Mouse (Mus musculus) cerebellum, postnatal 36 days (tissue): ENCODE measurements at regions not wholly inside any gene's neighbourhood (a gene's known extent, or its start where the extent isn't known, plus 50 kb on each side); places are given as distances from the start of the nearest gene placed in this dataset.

Experiments
- DNase-seq, 2 experiments: peaks; one replicate each; pipeline ENCODE4 v3.0.0; 2021 to 2022; ENCODE audit warnings: mixed read lengths in 2 of 2

DNA sequence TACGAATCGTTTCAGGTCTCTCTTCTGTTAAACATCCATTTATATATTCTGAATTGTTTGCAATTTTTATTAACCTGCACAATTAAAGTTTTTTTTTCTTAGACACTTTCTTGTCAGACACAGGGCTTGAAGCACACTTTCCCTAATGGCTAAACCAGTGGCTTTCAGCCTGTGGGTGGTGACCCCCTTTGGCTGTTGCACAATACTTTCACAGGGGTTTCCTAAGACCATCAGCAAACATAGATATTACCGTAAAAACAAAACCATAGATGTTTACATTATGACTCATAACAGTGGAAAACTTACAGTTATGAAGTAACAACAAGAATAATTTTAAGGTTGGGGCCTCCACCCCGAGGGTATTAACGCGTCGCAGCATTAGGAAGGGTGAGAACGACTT is 378.6 kb downstream of the Pmp22 start:
- DNase-seq: no peak

DNA sequence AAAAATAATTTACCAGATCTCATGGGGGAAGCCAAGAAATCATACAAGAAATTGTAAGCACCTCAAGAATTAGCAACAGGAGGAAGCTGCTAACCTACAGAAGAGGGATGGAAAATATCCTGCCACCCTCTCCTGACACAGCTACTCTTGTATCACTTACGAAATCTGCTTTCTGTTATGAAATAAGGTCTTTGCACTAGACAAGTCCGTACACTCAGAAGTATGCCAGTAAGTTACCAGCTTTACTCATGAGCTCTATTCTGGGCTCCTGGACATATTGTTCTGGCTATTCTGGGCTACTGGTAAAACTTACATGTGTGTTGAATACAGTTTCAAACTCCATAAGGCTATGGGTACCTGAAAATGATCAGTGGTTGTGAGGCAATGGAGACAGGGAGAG is 379.9 kb downstream of the Pmp22 start:
- no peak for DNase-seq

DNA sequence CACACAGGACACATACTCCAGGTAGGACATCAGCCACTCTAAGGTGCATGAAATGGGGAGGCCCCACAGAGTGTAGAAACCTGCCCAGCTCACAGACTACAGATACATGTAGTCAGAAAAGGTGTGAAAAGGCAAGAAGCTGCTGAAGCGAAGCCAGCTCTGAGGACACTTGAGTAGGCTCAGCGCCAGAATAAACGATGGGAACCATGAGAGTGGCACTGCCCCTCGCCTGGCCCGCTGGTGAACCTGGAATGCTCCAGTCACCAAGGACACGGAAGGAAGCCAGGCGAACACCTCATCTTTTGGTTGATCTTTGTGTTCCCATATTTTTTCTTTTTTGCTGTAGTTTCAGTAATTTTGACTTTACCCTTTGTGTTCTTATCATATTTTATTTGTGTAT is 381.8 kb downstream of the Pmp22 start:
- no peak for DNase-seq

DNA sequence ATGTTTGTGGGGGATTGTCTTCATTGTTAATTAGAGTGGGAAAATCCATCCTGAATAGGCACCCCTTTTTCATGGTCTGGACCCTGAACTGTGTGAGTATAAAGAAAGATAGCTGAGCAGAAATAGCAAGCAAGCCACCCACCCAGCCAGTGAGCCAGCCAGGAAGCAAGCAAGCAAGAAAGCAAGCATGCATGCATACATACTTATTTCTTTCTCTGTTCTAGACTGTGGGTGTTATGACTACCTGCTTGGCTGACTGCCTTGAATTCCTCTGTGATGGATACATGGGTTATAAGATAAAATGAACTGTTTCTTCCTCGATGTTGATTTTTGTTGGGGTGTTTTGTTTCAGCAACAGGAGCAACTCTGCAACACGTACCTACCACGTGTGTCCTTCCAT is 385.8 kb downstream of the Pmp22 start:
- no peak for DNase-seq

DNA sequence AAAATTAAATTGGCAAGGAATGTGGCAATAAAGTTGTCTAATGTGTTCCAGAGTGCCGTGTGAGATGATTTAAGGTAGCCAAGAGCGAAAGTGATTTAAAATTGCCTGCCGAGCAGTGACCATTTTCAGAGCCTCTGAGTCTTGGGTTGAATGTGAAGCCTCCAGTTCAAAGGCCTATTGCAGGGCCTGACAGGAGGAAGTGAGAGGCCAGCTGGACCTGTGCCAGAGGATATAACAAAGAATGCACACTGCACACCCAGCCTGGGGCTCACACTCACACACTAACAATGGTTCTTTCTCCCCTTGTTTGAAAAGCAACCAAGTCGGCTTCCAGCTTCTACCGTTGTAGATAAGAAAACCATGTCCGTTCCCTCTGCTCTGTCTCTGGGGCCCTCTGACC is 390.1 kb downstream of the Pmp22 start:
- no peak for DNase-seq

DNA sequence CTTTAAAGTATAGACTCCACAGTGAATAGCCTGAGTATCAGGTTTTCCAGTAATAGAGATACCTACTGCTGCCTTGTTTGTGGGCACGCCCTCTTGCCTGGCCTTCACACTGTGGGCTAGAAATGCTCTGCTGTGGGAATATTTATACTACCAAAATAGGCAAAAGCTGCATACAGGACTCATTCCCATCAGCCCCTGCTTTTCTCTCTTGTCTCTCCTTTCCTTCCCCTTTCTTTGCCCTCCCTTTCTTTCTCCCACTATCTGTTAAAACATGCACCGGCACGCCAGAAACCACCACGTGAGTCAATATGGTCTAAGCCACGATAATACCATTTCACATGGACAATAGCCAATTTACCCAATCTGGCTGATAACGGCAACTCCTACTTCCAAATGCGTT is 395.5 kb downstream of the Pmp22 start:
- no peak for DNase-seq

DNA sequence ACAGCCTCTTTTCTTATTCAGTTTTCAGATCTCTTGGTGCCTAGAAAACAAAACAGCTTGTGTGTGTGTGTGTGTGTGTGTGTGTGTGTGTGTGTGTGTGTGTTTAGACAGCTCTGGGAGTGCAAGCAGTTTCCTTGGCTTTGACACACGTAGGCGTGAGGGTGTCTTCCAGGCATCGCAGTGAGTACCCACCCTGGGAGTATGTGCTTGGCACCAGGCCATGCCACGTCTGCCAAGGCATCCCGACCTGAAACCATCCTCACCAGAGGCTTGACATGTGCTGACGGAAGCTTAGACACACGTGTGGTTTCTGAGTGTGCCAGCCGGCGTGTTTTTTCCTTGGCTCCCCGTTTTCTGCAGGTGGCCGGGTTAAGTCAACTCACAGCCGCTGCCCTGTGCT is 396.6 kb downstream of the Pmp22 start:
- DNase-seq: peak; percentile 14 to 16

DNA sequence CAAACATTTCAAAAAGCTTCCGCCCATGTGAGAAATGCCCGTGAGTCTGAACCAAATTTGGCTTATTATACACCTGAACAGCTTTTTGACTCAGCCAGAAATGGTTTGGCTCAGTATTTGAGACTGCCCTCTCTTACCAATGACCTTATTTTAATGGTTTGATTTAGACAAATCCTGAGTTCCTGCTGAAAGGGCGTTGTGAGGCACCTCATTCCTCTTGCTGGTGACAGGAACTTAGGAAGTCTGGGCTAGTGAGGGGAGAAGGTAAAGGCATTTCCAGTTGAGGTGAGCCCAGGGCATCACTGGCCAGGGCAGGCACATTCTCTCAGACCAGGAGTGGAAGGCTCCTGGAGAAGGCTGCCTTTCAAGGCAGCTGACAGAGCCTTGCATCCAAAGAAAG is 396.1 kb downstream of the Hs3st3b1 start:
- no peak for DNase-seq

DNA sequence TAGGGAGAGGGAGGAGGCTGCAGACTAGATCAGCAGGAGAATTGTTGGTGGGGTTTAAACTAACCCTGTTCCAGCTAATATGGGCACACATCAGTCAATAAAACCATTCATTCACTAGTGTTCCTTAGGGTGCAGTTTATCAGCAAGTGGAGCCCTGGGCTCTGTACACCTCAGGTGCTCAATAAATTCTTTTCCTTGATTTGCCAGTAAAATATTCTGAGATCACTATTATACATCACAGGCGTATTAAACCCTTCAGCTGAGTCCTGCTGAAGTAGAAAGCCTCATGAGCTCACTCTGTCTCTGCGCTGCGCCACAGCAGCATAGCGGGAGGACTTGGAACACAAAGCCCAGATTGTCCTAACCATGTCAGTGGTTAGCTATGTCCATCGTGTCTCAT is 389.3 kb downstream of the Hs3st3b1 start:
- DNase-seq: no peak

DNA sequence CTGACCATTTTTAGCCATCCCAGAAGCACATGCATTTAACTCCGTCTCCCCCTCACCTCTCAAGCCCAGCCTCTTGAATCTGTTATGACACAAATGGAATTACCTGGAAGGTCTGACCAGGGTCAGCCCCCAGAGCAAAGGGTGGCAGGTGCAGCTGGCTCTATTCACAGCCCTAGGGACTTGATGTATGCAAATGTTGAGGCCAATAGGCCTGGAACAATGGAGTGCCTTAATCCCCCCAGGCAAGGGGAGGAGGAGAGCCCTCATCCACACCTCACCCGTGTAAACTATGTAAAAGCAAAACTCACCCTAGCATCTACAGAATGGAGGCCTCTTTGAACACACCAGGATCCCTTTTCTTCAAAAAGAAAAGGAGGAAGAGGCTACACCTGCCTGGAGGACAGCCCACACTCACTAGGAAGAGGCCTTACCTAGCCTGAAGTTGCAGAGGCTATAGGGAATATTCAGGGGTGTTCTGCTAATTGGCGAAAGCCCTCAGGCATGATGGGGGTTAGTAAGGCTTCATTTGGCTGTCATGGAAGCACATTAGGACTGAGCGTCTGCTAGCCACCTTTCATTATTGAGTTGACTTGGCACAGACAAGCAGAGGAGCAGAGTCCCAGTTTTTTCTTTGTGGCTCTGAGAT is 388.4 kb downstream of the Hs3st3b1 start:
- no peak for DNase-seq

DNA sequence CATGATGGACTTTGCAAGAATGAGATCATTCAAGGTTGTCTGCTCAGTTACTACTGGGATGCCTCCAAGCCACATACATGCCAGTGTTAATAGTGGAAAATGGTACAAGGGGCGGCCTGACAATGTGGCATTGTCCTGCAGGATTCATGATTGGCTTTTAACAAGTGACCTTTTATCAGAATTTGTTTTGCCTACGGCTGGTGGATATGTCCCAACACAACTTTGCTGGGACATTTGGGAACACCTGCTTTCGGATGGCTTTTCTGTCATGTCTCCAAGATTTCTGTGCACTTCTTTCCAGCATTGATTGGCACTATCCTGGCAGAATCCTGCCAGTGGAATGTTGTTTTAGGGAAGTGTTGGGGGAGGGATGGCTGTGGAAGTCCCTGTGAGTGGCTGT is 384.4 kb downstream of the Hs3st3b1 start:
- no peak for DNase-seq

DNA sequence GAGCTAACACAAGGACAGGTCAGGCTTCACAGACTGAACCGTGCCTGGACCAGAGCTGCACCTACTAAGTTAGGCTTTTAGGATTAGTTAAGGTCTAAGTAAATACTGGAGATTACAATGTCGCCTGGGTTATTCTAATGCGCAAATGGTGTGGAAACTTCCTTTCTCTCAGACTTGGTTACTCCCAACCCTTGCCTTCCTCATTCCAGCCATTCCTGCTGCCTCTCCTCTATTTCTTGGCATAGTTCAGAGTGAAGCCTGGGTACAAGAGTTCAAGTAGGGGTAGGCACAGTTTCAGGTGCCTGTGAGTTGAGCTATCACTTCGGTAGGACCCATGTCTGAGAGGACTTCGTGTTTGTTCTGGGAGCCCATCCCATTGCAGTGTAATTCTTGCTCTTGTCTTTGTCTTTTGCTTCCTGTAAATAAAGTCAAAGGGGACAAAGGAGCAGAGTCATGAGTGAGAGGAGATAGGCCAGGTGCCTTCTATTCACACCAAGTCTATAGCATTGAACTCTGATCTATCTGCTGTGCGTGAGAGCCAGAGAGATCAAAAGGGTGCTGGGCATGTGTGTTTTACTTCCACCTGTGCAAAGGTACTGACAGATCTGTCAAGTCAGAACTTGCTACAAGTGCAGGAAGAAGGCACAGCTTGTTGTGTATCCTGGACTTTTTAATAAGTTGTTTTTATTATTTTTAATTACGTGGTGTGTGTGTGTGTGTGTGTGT is 378.0 kb downstream of the Hs3st3b1 start:
- DNase-seq: no peak

DNA sequence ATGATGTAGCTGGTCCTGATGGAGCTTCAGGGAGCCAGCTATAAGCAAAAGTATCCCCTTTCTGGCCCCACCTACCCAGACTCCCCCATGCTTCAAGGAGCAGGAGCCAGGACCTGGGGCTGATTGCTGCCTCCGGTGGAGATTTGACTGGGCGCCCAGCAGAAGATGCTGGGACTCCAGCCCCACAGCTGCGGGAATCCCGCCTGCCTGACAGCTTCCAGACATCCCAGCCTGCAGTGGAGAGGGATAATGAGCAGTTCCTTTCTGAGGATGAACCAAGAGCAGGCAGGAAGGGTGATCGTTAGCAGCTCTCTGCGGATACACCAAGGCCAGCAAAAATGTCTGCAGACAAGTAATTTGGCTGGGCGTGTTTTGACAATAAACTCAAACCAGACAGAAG is 376.6 kb downstream of the Hs3st3b1 start:
- DNase-seq: no peak

DNA sequence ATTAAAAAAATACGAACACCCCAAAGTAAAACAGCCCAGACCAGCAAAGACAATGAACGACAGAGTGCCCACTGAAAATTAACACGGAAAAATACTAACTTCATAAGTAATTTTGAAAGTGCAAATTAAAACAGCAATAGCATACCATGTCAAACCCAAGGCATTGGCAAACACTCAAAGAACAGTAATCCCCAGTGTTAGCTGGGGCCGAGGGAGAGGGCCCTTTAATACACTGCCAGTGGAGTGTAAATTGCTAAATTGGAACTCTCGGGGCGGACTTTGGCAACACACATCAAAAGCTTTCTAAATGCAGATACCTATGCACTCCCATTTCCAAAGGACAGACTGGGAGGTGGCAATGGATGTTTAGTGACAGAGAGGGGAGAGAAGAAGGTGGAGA is 361.6 kb downstream of the Hs3st3b1 start:
- DNase-seq: no peak

DNA sequence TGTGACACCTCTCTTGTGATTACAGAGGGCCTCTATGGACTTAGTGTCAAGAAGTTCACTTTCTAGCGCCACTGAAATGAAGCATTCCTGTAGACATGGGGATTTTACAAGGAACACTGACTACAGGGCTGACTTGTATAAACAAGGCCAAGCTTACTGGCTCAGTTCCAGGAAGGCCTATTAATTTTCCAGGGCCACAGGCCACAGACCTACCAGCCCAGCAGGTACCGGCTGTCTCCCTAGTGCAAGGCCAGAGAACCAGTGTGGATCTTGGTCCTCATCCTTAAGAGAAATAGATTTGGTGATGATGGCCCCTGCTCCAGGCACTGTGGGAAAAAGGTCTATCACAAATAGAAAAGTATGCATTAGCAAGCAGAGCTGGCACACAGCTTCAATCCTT is 359.4 kb downstream of the Hs3st3b1 start:
- DNase-seq: no peak

DNA sequence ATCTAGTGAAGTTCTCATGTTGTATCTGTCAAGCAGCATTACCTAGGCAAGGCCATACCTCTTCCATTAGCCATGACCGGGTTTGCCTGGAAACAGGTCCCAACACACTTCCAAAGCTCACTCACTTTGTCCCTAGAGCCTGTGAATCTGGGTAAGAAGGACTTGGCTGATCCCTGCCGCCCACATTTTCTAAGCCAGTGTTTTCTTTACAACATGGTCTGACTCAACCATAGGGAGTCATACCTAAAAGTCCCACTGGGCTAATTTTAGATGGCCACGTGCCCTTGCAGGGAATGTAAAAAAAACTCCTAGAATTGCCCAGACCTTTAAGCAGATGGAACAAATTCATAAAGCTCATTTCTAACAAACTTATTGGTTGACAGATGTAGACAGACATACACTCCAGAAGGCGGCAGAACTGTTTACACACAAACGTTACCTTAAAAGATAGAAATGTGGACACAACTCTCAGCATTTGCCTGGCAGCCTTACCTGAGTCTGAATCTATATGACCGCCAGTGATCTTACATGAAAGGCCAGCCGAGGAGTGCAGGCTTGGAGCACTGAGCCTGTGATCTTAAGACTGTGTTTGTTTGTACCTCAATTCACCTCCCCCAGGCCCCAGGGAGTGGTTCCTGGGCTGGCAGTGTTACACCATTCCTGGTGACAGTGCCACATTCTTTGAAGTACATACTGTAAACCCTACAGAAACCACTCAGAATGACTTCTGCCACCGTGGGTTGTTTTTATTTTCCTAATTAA is 356.4 kb downstream of the Hs3st3b1 start:
- DNase-seq: no peak

DNA sequence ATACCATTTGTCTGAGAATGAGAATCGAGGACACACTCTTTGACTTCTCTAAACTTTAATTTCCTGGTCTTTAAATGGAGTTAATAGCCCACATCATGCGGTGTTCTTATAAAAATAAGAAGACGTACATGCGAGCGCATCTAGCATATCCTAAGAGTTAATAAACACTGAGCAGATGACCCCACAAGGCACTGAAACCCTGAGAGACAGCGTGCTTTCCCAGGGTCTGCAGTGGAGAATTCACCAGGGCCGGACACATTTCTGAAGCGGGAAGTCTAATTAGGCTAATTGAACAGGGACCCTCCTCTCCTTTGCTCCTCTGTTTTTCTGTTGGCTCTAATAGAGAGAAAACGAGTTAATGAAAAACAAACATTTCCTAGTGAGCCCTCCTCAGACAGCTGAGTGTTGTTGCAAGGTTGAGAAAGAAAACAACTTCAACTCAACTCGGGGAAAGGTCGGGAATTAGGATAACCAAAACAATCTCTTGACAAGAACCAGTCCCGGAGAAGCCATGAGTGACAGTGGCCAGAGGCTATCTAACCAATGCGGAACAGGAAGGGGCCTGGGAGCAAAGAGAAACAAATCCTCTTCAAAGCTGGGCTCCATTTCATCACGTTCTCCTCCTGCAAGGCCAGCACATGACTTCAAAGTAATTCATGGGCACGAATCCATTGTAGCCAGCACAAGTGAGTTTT is 352.2 kb downstream of the Hs3st3b1 start:
- DNase-seq: no peak

DNA sequence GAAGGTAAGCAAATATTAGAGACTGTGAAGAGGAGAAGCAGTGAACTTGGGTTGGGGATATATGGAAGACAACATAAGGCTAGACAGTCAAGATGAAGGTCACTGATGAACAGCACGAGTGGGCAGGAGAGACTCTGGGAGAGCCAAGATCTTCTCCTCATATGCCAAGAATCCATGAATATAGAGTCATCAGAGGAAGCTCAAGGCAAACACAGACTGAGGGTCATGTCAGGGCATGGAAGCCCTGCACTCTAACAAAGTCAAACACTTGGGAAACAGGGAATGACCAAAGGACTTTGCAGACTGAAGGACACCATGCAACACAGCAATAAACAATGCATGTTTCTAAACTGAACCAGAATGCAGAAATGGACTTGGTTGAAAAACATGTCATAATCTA is 351.4 kb downstream of the Hs3st3b1 start:
- DNase-seq: no peak

DNA sequence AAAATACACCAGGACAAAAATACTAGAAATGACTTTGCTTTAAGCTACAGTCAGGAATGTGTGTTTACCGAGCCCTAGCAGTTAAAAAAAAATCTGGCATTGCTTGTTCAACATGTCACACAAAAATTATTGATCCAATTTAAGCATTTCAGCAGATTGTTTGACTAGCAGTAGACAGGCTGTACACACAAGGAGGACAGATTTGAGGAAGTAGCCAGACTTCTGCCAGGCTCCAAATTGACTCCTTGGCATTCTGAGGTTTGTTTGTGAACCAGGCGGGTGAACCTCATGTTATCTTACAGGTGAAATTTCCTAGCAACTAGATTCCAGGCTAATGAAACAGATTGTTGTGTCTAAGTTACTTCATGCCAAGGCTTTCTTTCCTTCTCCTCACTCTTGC is 348.8 kb downstream of the Hs3st3b1 start:
- no peak for DNase-seq

DNA sequence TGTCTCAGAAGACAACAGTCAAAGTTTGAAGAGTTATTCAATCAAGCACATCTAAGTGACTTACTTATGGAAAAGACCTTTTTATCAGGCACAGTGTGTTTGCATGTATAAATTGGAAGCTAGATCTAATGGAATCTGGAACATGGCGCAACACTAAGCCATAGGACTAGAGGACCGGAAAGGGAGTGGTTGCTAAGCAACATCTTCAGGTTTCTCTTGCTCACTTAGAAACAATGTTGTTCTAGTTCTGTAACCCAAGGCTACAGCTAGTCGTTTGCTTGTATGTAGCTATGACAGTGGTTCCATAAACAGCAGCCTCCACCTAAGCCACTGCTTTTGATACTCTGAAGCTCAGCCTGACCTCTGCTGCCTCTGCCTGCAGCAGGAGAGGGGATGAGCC is 338.8 kb downstream of the Hs3st3b1 start:
- DNase-seq: no peak

DNA sequence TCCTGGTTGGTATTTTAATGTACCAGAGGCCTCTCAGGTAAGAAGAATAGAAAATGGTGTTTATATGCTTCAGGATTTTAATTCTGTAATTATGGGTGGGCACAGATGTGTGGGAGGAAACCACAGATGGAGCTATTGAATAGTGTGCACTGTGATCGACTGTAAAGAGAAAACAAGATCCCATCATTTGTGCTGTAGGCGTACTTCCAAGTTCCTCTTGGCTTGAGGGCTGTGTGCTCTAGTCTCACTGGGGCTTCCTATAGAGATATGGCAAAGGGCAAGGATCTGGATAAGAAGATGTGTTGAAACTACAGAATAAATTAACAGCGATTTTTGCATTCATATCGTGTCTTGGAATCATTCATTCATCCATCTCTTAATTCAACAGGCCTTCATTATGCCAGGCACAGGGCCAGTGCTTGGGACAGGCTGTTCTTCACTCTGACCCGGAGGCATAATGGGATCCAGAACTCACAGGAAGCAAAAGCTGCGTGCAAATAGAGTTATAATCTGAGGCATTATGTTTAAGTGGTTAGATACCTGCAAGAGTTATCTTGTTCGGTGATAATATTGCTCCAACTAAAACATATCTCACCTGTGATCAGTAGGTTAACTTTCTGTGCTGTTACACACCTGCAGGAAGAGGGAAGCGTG is 336.7 kb downstream of the Hs3st3b1 start:
- no peak for DNase-seq

DNA sequence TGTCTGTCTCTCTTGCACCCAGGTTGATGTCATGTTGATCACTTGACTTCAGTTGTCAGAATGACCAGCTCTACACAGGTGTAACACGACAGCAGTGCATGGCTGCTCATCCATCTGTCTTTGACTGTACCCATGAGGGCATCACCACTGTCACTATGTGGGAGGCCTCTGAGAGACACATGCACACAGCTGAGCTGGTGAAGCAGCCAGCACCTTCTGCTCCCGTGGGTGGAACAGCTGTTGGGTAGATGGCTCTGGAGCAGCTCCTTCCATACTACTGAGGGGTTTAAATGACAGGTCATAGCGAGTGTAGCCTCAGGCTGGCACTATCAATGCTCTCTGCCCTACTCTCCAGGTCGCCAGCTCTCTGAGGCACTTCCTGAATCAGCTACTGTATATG is 301.9 kb downstream of the Hs3st3b1 start:
- no peak for DNase-seq

DNA sequence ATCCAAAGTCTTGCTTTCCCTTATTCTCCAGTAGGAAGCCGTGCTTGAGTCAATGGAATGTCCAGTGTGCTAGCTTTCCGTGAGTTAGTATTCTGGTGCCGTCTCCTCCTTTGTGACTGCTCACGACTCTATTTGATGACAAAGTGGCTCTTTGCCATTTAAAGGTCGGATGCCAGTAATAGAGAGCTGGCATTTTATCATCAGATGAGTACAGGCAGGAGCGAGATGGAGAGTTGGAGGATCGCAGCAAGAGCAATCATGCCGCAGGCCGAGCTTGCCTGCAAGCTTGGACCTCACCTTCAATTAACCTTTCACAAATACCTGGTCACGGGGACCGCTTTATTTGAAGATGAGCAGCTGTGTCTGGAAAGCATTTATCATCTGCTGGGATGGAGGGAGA is 291.8 kb downstream of the Hs3st3b1 start:
- no peak for DNase-seq
